Mouse (Mus musculus): ENCODE results near the gene Ttyh2. TPM values are rescaled to one million over a fixed set of nuclear protein-coding genes. Genes with fewer than 3 reads are reported as not detected.

Ttyh2 gene
- total RNA-seq, 1 experiment from 2014 or later: 3.0 TPM

- no peak for ATAC-seq (replicated peaks in 1 of 2; ENCODE audit: insufficient read depth in 1 of 2, low FRiP score in 2 of 2, low TSS enrichment in 1 of 2, low read depth in 1 of 2, poor library complexity in 2 of 2, severe bottlenecking in 2 of 2)
Observed at GRCm38 (mm10) chr11:114688729-114689128, 13.5 kb downstream of the Ttyh2 start.

GRCm38 (mm10) chr11:114690192-114690591 lies 15.0 kb downstream of the Ttyh2 start:
- ATAC-seq (replicated peaks in 1 of 2; ENCODE audit: insufficient read depth in 1 of 2, low FRiP score in 2 of 2, low TSS enrichment in 1 of 2, low read depth in 1 of 2, poor library complexity in 2 of 2, severe bottlenecking in 2 of 2): no peak

GRCm38 (mm10) chr11:114691454-114692182 lies 16.4 kb downstream of the Ttyh2 start:
- ATAC-seq (replicated peaks in 1 of 2; ENCODE audit: insufficient read depth in 1 of 2, low FRiP score in 2 of 2, low TSS enrichment in 1 of 2, low read depth in 1 of 2, poor library complexity in 2 of 2, severe bottlenecking in 2 of 2): no peak

DNA sequence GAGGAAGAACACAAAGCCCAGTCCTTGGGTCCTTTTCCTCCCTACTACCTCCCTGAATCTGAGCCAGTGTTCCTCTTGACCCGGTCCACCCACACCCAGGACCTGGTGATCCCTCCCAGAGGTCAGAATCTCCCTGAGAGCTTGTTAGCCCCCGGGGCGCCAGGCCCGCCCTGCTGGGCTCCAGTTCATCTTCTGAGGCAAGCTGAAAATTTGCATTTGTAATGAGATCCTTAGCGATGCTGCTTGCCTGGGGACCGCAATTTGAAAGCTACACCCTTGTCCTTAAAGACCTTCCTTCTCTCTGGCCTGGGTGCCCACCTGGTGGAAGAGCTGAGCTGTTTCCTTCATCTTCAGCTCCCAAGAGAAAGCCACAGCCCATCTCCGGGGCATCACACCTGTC lies 17.4 kb downstream of the Ttyh2 start:
- ATAC-seq (replicated peaks in 1 of 2; ENCODE audit: insufficient read depth in 1 of 2, low FRiP score in 2 of 2, low TSS enrichment in 1 of 2, low read depth in 1 of 2, poor library complexity in 2 of 2, severe bottlenecking in 2 of 2): no peak

- no peak for ATAC-seq (replicated peaks in 1 of 2; ENCODE audit: insufficient read depth in 1 of 2, low FRiP score in 2 of 2, low TSS enrichment in 1 of 2, low read depth in 1 of 2, poor library complexity in 2 of 2, severe bottlenecking in 2 of 2)
Observed at GRCm38 (mm10) chr11:114693456-114693855, 18.2 kb downstream of the Ttyh2 start.

- ATAC-seq (replicated peaks in 1 of 2; ENCODE audit: insufficient read depth in 1 of 2, low FRiP score in 2 of 2, low TSS enrichment in 1 of 2, low read depth in 1 of 2, poor library complexity in 2 of 2, severe bottlenecking in 2 of 2): no peak
Observed at GRCm38 (mm10) chr11:114694451-114694850, 19.2 kb downstream of the Ttyh2 start.

GRCm38 (mm10) chr11:114698496-114698895 lies 23.3 kb downstream of the Ttyh2 start:
- ATAC-seq (replicated peaks in 1 of 2; ENCODE audit: insufficient read depth in 1 of 2, low FRiP score in 2 of 2, low TSS enrichment in 1 of 2, low read depth in 1 of 2, poor library complexity in 2 of 2, severe bottlenecking in 2 of 2): no peak

- ATAC-seq (replicated peaks in 1 of 2; ENCODE audit: insufficient read depth in 1 of 2, low FRiP score in 2 of 2, low TSS enrichment in 1 of 2, low read depth in 1 of 2, poor library complexity in 2 of 2, severe bottlenecking in 2 of 2): no peak; a peak in 2 of 4 replicates
Observed at GRCm38 (mm10) chr11:114699511-114699910, 24.3 kb downstream of the Ttyh2 start.

DNA sequence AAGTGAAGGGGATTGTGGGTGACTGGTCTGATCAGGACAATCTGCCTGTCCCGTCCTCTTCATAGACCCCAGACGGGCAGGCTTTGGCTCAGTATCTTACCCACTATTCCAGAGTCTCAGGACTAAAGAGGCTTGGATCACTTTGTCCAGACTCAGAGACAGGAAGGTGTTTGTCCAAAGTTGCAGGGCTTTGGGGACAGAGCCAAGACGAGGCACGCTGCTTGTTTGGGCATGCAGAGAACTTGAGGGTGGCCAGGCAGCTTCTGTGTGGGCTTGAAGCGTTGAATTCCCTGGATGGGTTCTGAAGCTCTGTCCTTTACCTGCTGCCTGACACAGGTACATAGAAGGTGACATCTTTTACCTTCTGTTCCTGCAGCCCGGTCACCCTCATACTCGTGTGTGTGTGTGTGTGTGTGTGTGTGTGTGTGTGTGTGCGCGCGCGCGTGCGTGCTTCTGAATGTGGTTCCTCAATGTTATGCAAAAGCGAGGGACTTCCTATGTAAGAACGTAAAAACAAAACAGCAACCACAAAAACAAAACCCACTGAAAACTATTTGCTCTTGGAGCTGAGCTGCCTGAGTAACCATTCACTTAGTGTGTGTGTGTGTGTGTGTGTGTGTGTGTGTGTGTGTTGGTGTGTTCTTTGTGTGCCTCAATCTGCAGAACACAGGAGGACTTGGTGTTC lies 27.2 kb downstream of the Ttyh2 start:
- peak; percentile 29 to 37; a peak in 2 of 4 replicates for ATAC-seq (replicated peaks in 1 of 2; ENCODE audit: insufficient read depth in 1 of 2, low FRiP score in 2 of 2, low TSS enrichment in 1 of 2, low read depth in 1 of 2, poor library complexity in 2 of 2, severe bottlenecking in 2 of 2)

DNA sequence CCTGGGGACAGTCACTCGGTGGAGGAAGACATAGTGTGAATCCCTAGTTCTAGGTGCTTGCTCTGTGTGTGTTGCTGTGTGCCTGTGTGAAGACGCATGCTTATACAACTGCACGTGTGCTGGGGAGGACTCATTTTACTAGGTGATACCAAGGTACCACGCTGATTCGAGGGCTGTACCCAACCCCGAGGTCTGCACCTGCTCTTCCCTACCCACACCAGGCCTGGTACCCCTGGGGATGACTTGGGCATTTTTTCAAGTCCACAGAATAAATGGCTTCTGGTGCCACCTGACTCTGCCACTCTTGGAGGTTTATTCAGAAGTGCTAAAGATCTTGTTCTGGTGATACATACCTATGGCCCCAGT lies 27.7 kb downstream of the Ttyh2 start:
- 0 out of 4 replicates have a peak, but pooled peaks of 1 of the 2 experiments have one; percentile 24 for ATAC-seq (replicated peaks in 1 of 2; ENCODE audit: insufficient read depth in 1 of 2, low FRiP score in 2 of 2, low TSS enrichment in 1 of 2, low read depth in 1 of 2, poor library complexity in 2 of 2, severe bottlenecking in 2 of 2)

GRCm38 (mm10) chr11:114704071-114704913 lies 29.1 kb downstream of the Ttyh2 start:
- ATAC-seq (replicated peaks in 1 of 2; ENCODE audit: insufficient read depth in 1 of 2, low FRiP score in 2 of 2, low TSS enrichment in 1 of 2, low read depth in 1 of 2, poor library complexity in 2 of 2, severe bottlenecking in 2 of 2): no peak

GRCm38 (mm10) chr11:114706358-114706757 lies 31.1 kb downstream of the Ttyh2 start:
- ATAC-seq (replicated peaks in 1 of 2; ENCODE audit: insufficient read depth in 1 of 2, low FRiP score in 2 of 2, low TSS enrichment in 1 of 2, low read depth in 1 of 2, poor library complexity in 2 of 2, severe bottlenecking in 2 of 2): no peak; a peak in 1 of 4 replicates

DNA sequence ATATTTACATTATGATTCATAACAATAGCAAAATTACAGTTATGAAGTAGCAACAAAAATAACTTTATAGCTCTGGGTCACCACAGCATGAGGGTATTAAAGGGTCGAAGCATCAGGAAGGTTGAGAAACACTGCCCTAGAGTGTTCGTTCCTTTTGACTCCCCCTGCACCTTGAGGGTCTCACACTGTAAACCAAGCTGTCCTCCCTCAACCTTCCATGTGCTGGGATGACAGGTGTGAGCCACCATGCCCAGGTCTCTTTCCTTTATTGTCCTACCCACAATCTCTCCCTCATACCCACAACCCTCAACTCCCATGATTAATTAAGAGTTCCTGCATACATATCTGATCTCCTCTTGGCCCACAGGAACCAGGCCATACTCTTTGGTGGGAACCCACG lies 36.2 kb downstream of the Ttyh2 start:
- ATAC-seq (replicated peaks in 1 of 2; ENCODE audit: insufficient read depth in 1 of 2, low FRiP score in 2 of 2, low TSS enrichment in 1 of 2, low read depth in 1 of 2, poor library complexity in 2 of 2, severe bottlenecking in 2 of 2): no peak

- no peak for ATAC-seq (replicated peaks in 1 of 2; ENCODE audit: insufficient read depth in 1 of 2, low FRiP score in 2 of 2, low TSS enrichment in 1 of 2, low read depth in 1 of 2, poor library complexity in 2 of 2, severe bottlenecking in 2 of 2)
Observed at GRCm38 (mm10) chr11:114711861-114712260, 36.6 kb downstream of the Ttyh2 start.

GRCm38 (mm10) chr11:114714526-114714925 lies 39.3 kb downstream of the Ttyh2 start:
- no peak for ATAC-seq (replicated peaks in 1 of 2; ENCODE audit: insufficient read depth in 1 of 2, low FRiP score in 2 of 2, low TSS enrichment in 1 of 2, low read depth in 1 of 2, poor library complexity in 2 of 2, severe bottlenecking in 2 of 2)

GRCm38 (mm10) chr11:114715531-114715930 lies 40.3 kb downstream of the Ttyh2 start:
- ATAC-seq (replicated peaks in 1 of 2; ENCODE audit: insufficient read depth in 1 of 2, low FRiP score in 2 of 2, low TSS enrichment in 1 of 2, low read depth in 1 of 2, poor library complexity in 2 of 2, severe bottlenecking in 2 of 2): no peak

DNA sequence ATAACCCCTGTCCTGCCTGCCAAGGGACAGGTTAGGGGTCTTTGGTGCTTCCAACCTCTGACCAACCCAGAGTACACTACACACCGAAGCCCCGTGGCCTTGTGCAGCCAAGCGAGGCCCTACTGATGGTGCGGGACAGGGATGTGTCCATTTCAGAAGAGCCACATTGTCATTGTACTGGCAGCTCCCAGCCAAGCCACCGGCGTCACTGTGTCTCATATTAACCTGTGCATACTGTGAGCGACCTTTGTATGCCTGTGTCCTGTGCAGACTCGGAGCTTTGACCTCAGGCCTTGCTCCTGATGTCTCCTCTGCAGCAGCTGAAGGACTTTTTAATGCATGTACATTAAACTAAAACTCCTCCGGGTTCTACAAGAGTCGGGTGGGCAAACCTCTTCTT lies 45.3 kb downstream of the Ttyh2 start:
- no peak for ATAC-seq (replicated peaks in 1 of 2; ENCODE audit: insufficient read depth in 1 of 2, low FRiP score in 2 of 2, low TSS enrichment in 1 of 2, low read depth in 1 of 2, poor library complexity in 2 of 2, severe bottlenecking in 2 of 2)

DNA sequence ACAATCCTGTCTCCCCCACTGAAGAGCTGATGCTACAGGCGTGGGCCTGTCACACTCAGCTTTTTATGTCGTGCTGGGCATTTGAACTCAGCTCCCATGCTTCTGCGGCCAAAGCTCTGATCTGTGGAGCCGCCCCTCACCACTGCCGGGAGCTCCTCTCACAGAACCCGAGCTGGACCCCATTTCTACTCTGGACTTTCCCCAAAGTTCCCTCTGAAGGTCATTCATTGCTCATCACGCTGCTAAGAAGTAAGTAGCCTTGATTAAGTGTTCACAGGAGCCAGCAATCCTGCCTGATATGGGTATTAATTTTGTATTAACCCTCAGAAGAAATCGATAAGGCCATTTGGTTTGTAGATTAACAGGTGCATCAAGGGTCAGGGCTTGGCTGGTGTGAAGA lies 47.2 kb downstream of the Ttyh2 start:
- no peak for ATAC-seq (replicated peaks in 1 of 2; ENCODE audit: insufficient read depth in 1 of 2, low FRiP score in 2 of 2, low TSS enrichment in 1 of 2, low read depth in 1 of 2, poor library complexity in 2 of 2, severe bottlenecking in 2 of 2)

All from hematopoietic stem cell, adult 5-6 weeks (primary cell).